Mouse (Mus musculus) liver, embryonic 15.5 days (tissue): ENCODE measurements around the gene Appbp2. TPM values are rescaled to one million over a fixed set of nuclear protein-coding genes. Genes with fewer than 3 reads are reported as not detected.

Experiments used
- ATAC-seq: fragments of 200-750 bp; cut with Nextera tagmentation; 2 replicates; pipeline ENCODE4 v1.8.0; 2017; ENCODE audit warnings: moderate number of reproducible peaks, mild to moderate bottlenecking, moderate library complexity; ENCODE audit not compliant: insufficient read depth
- H3K27ac ChIP-seq: fragments of 300-500 bp; sonication (generic); replicated peaks from 2 replicates; pipeline ENCODE4 v1.5.1; 2015; ENCODE audit warnings: mild to moderate bottlenecking, inconsistent platforms
- H3K27me3 ChIP-seq: fragments of 300-500 bp; sonication (generic); 2 replicates; pipeline ENCODE4 v1.6.1; 2015; ENCODE audit warnings: mild to moderate bottlenecking, inconsistent platforms
- H3K36me3 ChIP-seq: fragments of 300-500 bp; sonication (generic); replicated peaks from 2 replicates; pipeline ENCODE4 v1.6.1; 2015; ENCODE audit warnings: moderate library complexity, mild to moderate bottlenecking, inconsistent platforms
- H3K4me1 ChIP-seq: fragments of 300-500 bp; sonication (generic); replicated peaks from 2 replicates; pipeline ENCODE4 v1.6.1; 2015; ENCODE audit warnings: inconsistent platforms
- H3K4me2 ChIP-seq: fragments of 300-500 bp; sonication (generic); 2 replicates; pipeline ENCODE4 v1.6.1; 2015; ENCODE audit warnings: moderate library complexity, mild to moderate bottlenecking, inconsistent platforms
- H3K4me3 ChIP-seq: fragments of 300-500 bp; sonication (generic); replicated peaks from 2 replicates; pipeline ENCODE4 v1.5.1; 2015; ENCODE audit warnings: mild to moderate bottlenecking, inconsistent platforms
- H3K9ac ChIP-seq: fragments of 300-500 bp; sonication (generic); 2 replicates; pipeline ENCODE4 v1.6.1; 2015; ENCODE audit warnings: moderate library complexity, mild to moderate bottlenecking, inconsistent platforms
- H3K9me3 ChIP-seq: fragments of 300-500 bp; sonication (generic); replicated peaks from 2 replicates; pipeline ENCODE4 v1.6.1; 2016; ENCODE audit warnings: inconsistent platforms
- WGBS: fragments of 180-500 bp; shearing (Covaris S2); methylation state at CpG from one replicate; pipeline ENCODE4 v1.1.7; 2015; ENCODE audit warnings: mixed read lengths; ENCODE audit not compliant: insufficient replicate concordance; 5-methylcytosine and 5-hydroxymethylcytosine counted together
- polyA plus RNA-seq: library from polyadenylated mRNA; unstranded; fragments of >200 nt; fragmentation: Nextera tagmentation; extraction: Ambion mirVana; gene quantifications from 2 replicates; pipeline ENCODE4 v1.2.1, GENCODE M21; 2015

Appbp2 gene
- polyA plus RNA-seq, 1 experiment from 2014 or later: 12.5 TPM

- H3K9me3 ChIP-seq: no peaks in the 10 kb centered on the region
- no peak overlapping the region for H3K9ac ChIP-seq
- peak overlapping the region; percentile 59; the same call in 1 of the 2 replicates for H3K27ac ChIP-seq
- H3K4me1 ChIP-seq: peaks cover 23% of the 10 kb centered on the region
- no peaks in the 10 kb centered on the region for H3K27me3 ChIP-seq
- peak overlapping the region; percentile 30; the same call in 1 of the 2 replicates for H3K4me2 ChIP-seq
- WGBS: 17% methylated on average over 3 of the region's 3 CpGs
- peak; percentile 61; the same call in 1 of the 2 replicates for ATAC-seq
- no peak overlapping the region for H3K4me3 ChIP-seq
- H3K36me3 ChIP-seq: no peaks in the 10 kb centered on the region
These were observed 20.6 kb upstream of the Appbp2 start for GRCm38 (mm10) chr11:85255471-85256027.

- no peak overlapping the region for H3K4me3 ChIP-seq
- H3K36me3 ChIP-seq: no peaks in the 10 kb centered on the region
- no peak overlapping the region for H3K27ac ChIP-seq
- no peaks in the 10 kb centered on the region for H3K9me3 ChIP-seq
- H3K9ac ChIP-seq: no peak overlapping the region
- peaks cover 30% of the 10 kb centered on the region for H3K4me1 ChIP-seq
- no peak for ATAC-seq
- H3K4me2 ChIP-seq: no peak overlapping the region
- WGBS: 73% methylated on average over 7 of the region's 7 CpGs
- H3K27me3 ChIP-seq: no peaks in the 10 kb centered on the region
These were observed 18.7 kb upstream of the Appbp2 start for GRCm38 (mm10) chr11:85253641-85254040.

GRCm38 (mm10) chr11:85253006-85253405 is 18.1 kb upstream of the Appbp2 start:
- H3K9ac ChIP-seq: no peak overlapping the region
- no peak overlapping the region for H3K4me3 ChIP-seq
- H3K27ac ChIP-seq: no peak overlapping the region
- H3K27me3 ChIP-seq: no peaks in the 10 kb centered on the region
- H3K4me1 ChIP-seq: peaks cover 34% of the 10 kb centered on the region
- no peaks in the 10 kb centered on the region for H3K36me3 ChIP-seq
- 71% methylated on average over 5 of the region's 5 CpGs for WGBS
- ATAC-seq: no peak
- no peak overlapping the region for H3K4me2 ChIP-seq
- H3K9me3 ChIP-seq: no peaks in the 10 kb centered on the region

- no peaks in the 10 kb centered on the region for H3K36me3 ChIP-seq
- ATAC-seq: no peak
- H3K9ac ChIP-seq: no peak overlapping the region
- H3K27ac ChIP-seq: no peak overlapping the region
- H3K27me3 ChIP-seq: no peaks in the 10 kb centered on the region
- H3K9me3 ChIP-seq: no peaks in the 10 kb centered on the region
- 61% methylated on average over 5 of the region's 5 CpGs for WGBS
- no peak overlapping the region for H3K4me2 ChIP-seq
- H3K4me1 ChIP-seq: peaks cover 36% of the 10 kb centered on the region
- no peak overlapping the region for H3K4me3 ChIP-seq
These were observed 17.0 kb upstream of the Appbp2 start for GRCm38 (mm10) chr11:85251955-85252354.

GRCm38 (mm10) chr11:85250467-85250866 is 15.5 kb upstream of the Appbp2 start:
- no peak overlapping the region for H3K27ac ChIP-seq
- H3K27me3 ChIP-seq: no peaks in the 10 kb centered on the region
- 10% methylated on average over 3 of the region's 3 CpGs for WGBS
- H3K4me2 ChIP-seq: no peak overlapping the region
- H3K4me1 ChIP-seq: peaks cover 26% of the 10 kb centered on the region
- ATAC-seq: peak; percentile 89
- H3K4me3 ChIP-seq: no peak overlapping the region
- no peaks in the 10 kb centered on the region for H3K9me3 ChIP-seq
- no peak overlapping the region for H3K9ac ChIP-seq
- H3K36me3 ChIP-seq: no peaks in the 10 kb centered on the region

GRCm38 (mm10) chr11:85249338-85249737 is 14.4 kb upstream of the Appbp2 start:
- no peak overlapping the region for H3K4me2 ChIP-seq
- H3K27me3 ChIP-seq: no peaks in the 10 kb centered on the region
- H3K27ac ChIP-seq: no peak overlapping the region
- peaks cover 23% of the 10 kb centered on the region for H3K4me1 ChIP-seq
- no peak overlapping the region for H3K9ac ChIP-seq
- no peaks in the 10 kb centered on the region for H3K9me3 ChIP-seq
- no peak overlapping the region for H3K4me3 ChIP-seq
- WGBS: 64% methylated on average over 3 of the region's 3 CpGs
- ATAC-seq: no peak
- no peaks in the 10 kb centered on the region for H3K36me3 ChIP-seq

- Histone ChIP-seq H3K27ac (no peak overlapping the region), H3K36me3 (no peaks in the 10 kb centered on the region), H3K4me3 (no peak overlapping the region), H3K9me3 (no peaks in the 10 kb centered on the region), H3K4me1 (peaks cover 23% of the 10 kb centered on the region), H3K27me3 (no peaks in the 10 kb centered on the region), H3K9ac (no peak overlapping the region), H3K4me2 (no peak overlapping the region)
- ATAC-seq: no peak
- WGBS: 79% methylated on average over 2 of the region's 2 CpGs
These were observed 13.2 kb upstream of the Appbp2 start for GRCm38 (mm10) chr11:85248151-85248550.

GRCm38 (mm10) chr11:85241226-85241625 is 6.3 kb upstream of the Appbp2 start:
- ATAC-seq: no peak
- Histone ChIP-seq H3K4me2 (no peak overlapping the region), H3K9ac (no peak overlapping the region), H3K36me3 (peaks cover 13% of the 10 kb centered on the region; the same call in 1 of the 2 replicates), H3K4me1 (0 out of 2 replicates have a peak, but pooled peaks cover 4% of the 10 kb centered on the region), H3K9me3 (no peaks in the 10 kb centered on the region), H3K4me3 (no peak overlapping the region), H3K27me3 (no peaks in the 10 kb centered on the region), H3K27ac (no peak overlapping the region)
- 76% methylated on average over 8 of the region's 8 CpGs for WGBS

- Histone ChIP-seq H3K36me3 (peaks cover 13% of the 10 kb centered on the region; the same call in 1 of the 2 replicates), H3K4me1 (peaks cover 12% of the 10 kb centered on the region), H3K9ac (no peak overlapping the region), H3K4me3 (no peak overlapping the region), H3K27ac (no peak overlapping the region), H3K27me3 (no peaks in the 10 kb centered on the region), H3K4me2 (no peak overlapping the region), H3K9me3 (no peaks in the 10 kb centered on the region)
- WGBS: 74% methylated on average over 3 of the region's 3 CpGs
- no peak for ATAC-seq
These were observed 5.3 kb upstream of the Appbp2 start for GRCm38 (mm10) chr11:85240211-85240610.

GRCm38 (mm10) chr11:85234363-85234989 is 454 bp downstream of the Appbp2 start:
- peak overlapping the region; percentile 87 for H3K9ac ChIP-seq
- peak; percentile 96 for ATAC-seq

GRCm38 (mm10) chr11:85233676-85234210 is 1.2 kb downstream of the Appbp2 start:
- Histone ChIP-seq H3K9ac (peak overlapping the region; percentile 87), H3K27ac (peak overlapping the region; percentile 96), H3K4me1 (peaks cover 30% of the 10 kb centered on the region), H3K9me3 (no peaks in the 10 kb centered on the region), H3K4me2 (peak overlapping the region; percentile 80), H3K36me3 (peaks cover 33% of the 10 kb centered on the region), H3K4me3 (peak overlapping the region; percentile 90), H3K27me3 (no peaks in the 10 kb centered on the region)
- no peak for ATAC-seq
- 8% methylated on average over 9 of the region's 9 CpGs for WGBS

More at GRCm38 (mm10) chr11:85234363-85234989, 454 bp downstream of the Appbp2 start:
- H3K4me2 ChIP-seq: peak overlapping the region; percentile 80
- peaks cover 30% of the 10 kb centered on the region for H3K4me1 ChIP-seq
- H3K36me3 ChIP-seq: peaks cover 33% of the 10 kb centered on the region
- no peaks in the 10 kb centered on the region for H3K27me3 ChIP-seq
- H3K27ac ChIP-seq: peak overlapping the region; percentile 96
- H3K4me3 ChIP-seq: peak overlapping the region; percentile 90
- WGBS: under 1% methylated on average over 70 of the region's 70 CpGs
- H3K9me3 ChIP-seq: no peaks in the 10 kb centered on the region
